Comparison of ENCODE assay signal across 8 mouse cellular contexts in the genomic region with DNA sequence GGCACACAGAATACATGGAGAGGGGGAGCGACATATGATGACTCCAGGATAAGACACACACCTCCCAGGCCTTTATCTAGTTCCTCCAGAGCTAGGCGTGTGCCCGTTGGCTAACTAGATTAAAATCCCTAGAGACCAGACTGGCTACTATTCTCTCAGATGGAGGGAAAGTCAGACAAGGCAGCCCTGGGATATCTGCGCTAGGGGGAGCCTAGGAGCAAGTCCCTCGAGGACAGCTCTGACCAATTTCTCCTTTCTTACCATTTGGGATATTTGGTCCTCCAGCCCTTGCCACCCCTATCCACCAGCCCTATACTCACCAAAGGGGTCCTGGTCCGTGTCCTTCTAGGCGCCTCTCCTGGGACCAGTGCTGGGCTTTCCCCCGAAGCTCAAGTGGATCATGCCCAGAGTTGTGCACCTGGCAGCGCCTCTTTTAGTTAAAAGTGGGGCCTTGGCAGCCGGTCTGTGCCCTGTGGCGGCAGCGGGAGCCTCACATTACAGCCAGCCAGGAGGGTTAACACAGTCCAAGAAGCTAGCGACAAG. TPM values are rescaled to one million over a fixed set of nuclear protein-coding genes. Genes with fewer than 3 reads are reported as not detected.
DNase-seq lines count a peak whose midpoint lies in the region; ATAC-seq lines count a peak whose summit lies in the region.

No protein-coding gene starts in this region.

- peak overlapping the region; percentile 97 for H3K4me2 ChIP-seq in limb, embryonic 12.5 days
- peak overlapping the region; percentile 64 for H3K4me2 ChIP-seq in midbrain, embryonic 12.5 days (replicated peaks)

- H3K4me1 ChIP-seq in limb, embryonic 12.5 days (replicated peaks) = peaks cover 40% of the 10 kb centered on the region
- H3K4me1 ChIP-seq in midbrain, embryonic 12.5 days = peaks cover 29% of the 10 kb centered on the region

- H3K27ac ChIP-seq in limb, embryonic 12.5 days = peak overlapping the region; percentile 82
- H3K27ac ChIP-seq in midbrain, embryonic 12.5 days (replicated peaks) = no peak overlapping the region

- WGBS in limb, embryonic 12.5 days = 1% methylated on average over 13 of the region's 13 CpGs
- 2% methylated on average over 13 of the region's 13 CpGs for WGBS in midbrain, embryonic 12.5 days

- peaks cover 23% of the 10 kb centered on the region for H3K36me3 ChIP-seq in limb, embryonic 12.5 days
- H3K36me3 ChIP-seq in midbrain, embryonic 12.5 days = 0 out of 2 replicates have a peak, but pooled peaks cover 5% of the 10 kb centered on the region

- no peaks in the 10 kb centered on the region for H3K9me3 ChIP-seq in limb, embryonic 12.5 days
- H3K9me3 ChIP-seq in midbrain, embryonic 12.5 days = no peaks in the 10 kb centered on the region

- peak; percentile 87 for ATAC-seq in erythroid progenitor cell, adult 5-6 weeks (replicated peaks; ENCODE audit: low FRiP score, poor library complexity, severe bottlenecking)
- ATAC-seq in limb, embryonic 12.5 days (ENCODE audit: insufficient number of reproducible peaks, insufficient read depth, low FRiP score, low TSS enrichment, low read depth) = peak; percentile 21; the same call in 1 of the 2 replicates
- 0 out of 2 replicates have a peak, but pooled peaks have one; percentile 35 for ATAC-seq in midbrain, embryonic 12.5 days (ENCODE audit: low FRiP score, low read depth)

- peaks cover 46% of the 10 kb centered on the region for H3K27me3 ChIP-seq in limb, embryonic 12.5 days
- peaks cover 71% of the 10 kb centered on the region for H3K27me3 ChIP-seq in midbrain, embryonic 12.5 days

- peak; percentile 62 for DNase-seq in layer of hippocampus, adult 11-12 months (ENCODE audit: low spot score)
- no peak for DNase-seq in layer of hippocampus, postnatal 36 days
- peak; percentile 65 to 77 for DNase-seq in adrenal gland, postnatal 36 days
- peak; percentile 70 for DNase-seq in heart, postnatal 4 days
- peak; percentile 33 for DNase-seq in urinary bladder, adult 2 months (ENCODE audit: low spot score)

- H3K9ac ChIP-seq in limb, embryonic 12.5 days (replicated peaks) = peak overlapping the region; percentile 64
- 0 out of 2 replicates have a peak overlapping the region, but pooled peaks have one; percentile 44 for H3K9ac ChIP-seq in midbrain, embryonic 12.5 days (replicated peaks)

- peak overlapping the region; percentile 49 for H3K4me3 ChIP-seq in limb, embryonic 12.5 days (replicated peaks)
- peak overlapping the region; percentile 39 for H3K4me3 ChIP-seq in midbrain, embryonic 12.5 days

RNA-seq across cellular contexts. Expression of a gene that starts 0.8 kb away (rescaled TPM):
- 1 to 10 TPM; 1.1 to 1.9 TPM for total RNA-seq in layer of hippocampus, postnatal 36 days (2021)
- under 1 TPM in 1 of 2 experiments, not detected in 1; 0.72 TPM for total RNA-seq in adrenal gland, postnatal 36 days (2021)
- 12.2 and 14.8 TPM in 2 replicates for total RNA-seq in erythroid progenitor cell, adult 5-6 weeks (2015; ENCODE audit: low replicate concordance)
- total RNA-seq in erythroid progenitor cell, adult 5-6 weeks (2017; ENCODE audit: low replicate concordance) = 12.0 and 13.0 TPM in 2 replicates
- total RNA-seq in heart, postnatal 4 days (2021) = under 1 TPM; 0.67 to 0.72 TPM
- polyA plus RNA-seq in limb, embryonic 12.5 days (2016; fragmentation: Nextera tagmentation; extraction: Ambion mirVana) = 16.4 and 16.8 TPM in 2 replicates
- polyA plus RNA-seq in midbrain, embryonic 12.5 days (2016; fragmentation: Nextera tagmentation; extraction: Ambion mirVana) = 0.41 and 0.42 TPM in 2 replicates
- 7.2 and 7.8 TPM in 2 replicates for polyA plus RNA-seq in urinary bladder, adult 2 months (2012; rRNA removed)

RNA-seq across cellular contexts. Expression of a gene that starts 14.0 kb away (rescaled TPM):
- total RNA-seq in layer of hippocampus, postnatal 36 days (2021) = 100 to 1,000 TPM; 120 to 130 TPM
- 10 to 100 TPM; 41.1 to 45.9 TPM for total RNA-seq in adrenal gland, postnatal 36 days (2021)
- total RNA-seq in erythroid progenitor cell, adult 5-6 weeks (2015; ENCODE audit: low replicate concordance) = 10.5 and 19.1 TPM in 2 replicates
- 14.5 and 17.9 TPM in 2 replicates for total RNA-seq in erythroid progenitor cell, adult 5-6 weeks (2017; ENCODE audit: low replicate concordance)
- 10 to 100 TPM; 49.6 TPM for total RNA-seq in heart, postnatal 4 days (2021)
- polyA plus RNA-seq in limb, embryonic 12.5 days (2016; fragmentation: Nextera tagmentation; extraction: Ambion mirVana) = 40.3 and 48.1 TPM in 2 replicates
- 66.2 and 68.9 TPM in 2 replicates for polyA plus RNA-seq in midbrain, embryonic 12.5 days (2016; fragmentation: Nextera tagmentation; extraction: Ambion mirVana)
- polyA plus RNA-seq in urinary bladder, adult 2 months (2012; rRNA removed) = 40.0 and 40.5 TPM in 2 replicates

RNA-seq across cellular contexts. Expression of a gene that starts 36.9 kb away (rescaled TPM):
- total RNA-seq in layer of hippocampus, postnatal 36 days (2021) = 10 to 100 TPM; 10.9 to 11.5 TPM
- 1 to 10 TPM; 9.2 to 9.4 TPM for total RNA-seq in adrenal gland, postnatal 36 days (2021)
- total RNA-seq in erythroid progenitor cell, adult 5-6 weeks (2015; ENCODE audit: low replicate concordance) = 0.72 and 0.84 TPM in 2 replicates
- total RNA-seq in erythroid progenitor cell, adult 5-6 weeks (2017; ENCODE audit: low replicate concordance) = 1.2 and 5.9 TPM in 2 replicates
- total RNA-seq in heart, postnatal 4 days (2021) = 1 to 10 TPM; 4.1 to 5.1 TPM
- polyA plus RNA-seq in limb, embryonic 12.5 days (2016; fragmentation: Nextera tagmentation; extraction: Ambion mirVana) = 18.3 and 18.8 TPM in 2 replicates
- polyA plus RNA-seq in midbrain, embryonic 12.5 days (2016; fragmentation: Nextera tagmentation; extraction: Ambion mirVana) = 23.4 and 27.3 TPM in 2 replicates
- 9.6 and 14.0 TPM in 2 replicates for polyA plus RNA-seq in urinary bladder, adult 2 months (2012; rRNA removed)

RNA-seq across cellular contexts. Expression of a gene that starts 41.6 kb away (rescaled TPM):
- 100 to 1,000 TPM; 418 to 429 TPM for total RNA-seq in layer of hippocampus, postnatal 36 days (2021)
- 100 to 1,000 TPM; 215 to 216 TPM for total RNA-seq in adrenal gland, postnatal 36 days (2021)
- 288 and 327 TPM in 2 replicates for total RNA-seq in erythroid progenitor cell, adult 5-6 weeks (2015; ENCODE audit: low replicate concordance)
- total RNA-seq in erythroid progenitor cell, adult 5-6 weeks (2017; ENCODE audit: low replicate concordance) = 61.0 and 77.4 TPM in 2 replicates
- total RNA-seq in heart, postnatal 4 days (2021) = 100 to 1,000 TPM; 115 to 126 TPM
- polyA plus RNA-seq in limb, embryonic 12.5 days (2016; fragmentation: Nextera tagmentation; extraction: Ambion mirVana) = 160 and 175 TPM in 2 replicates
- 256 and 264 TPM in 2 replicates for polyA plus RNA-seq in midbrain, embryonic 12.5 days (2016; fragmentation: Nextera tagmentation; extraction: Ambion mirVana)
- 245 and 352 TPM in 2 replicates for polyA plus RNA-seq in urinary bladder, adult 2 months (2012; rRNA removed)

RNA-seq across cellular contexts. Expression of a gene that starts 45.5 kb away (rescaled TPM):
- total RNA-seq in layer of hippocampus, postnatal 36 days (2021) = 10 to 100 TPM; 65.9 to 67.0 TPM
- 10 to 100 TPM in 1 of 2 experiments, 1 to 10 TPM in 1; 10.0 to 14.3 TPM for total RNA-seq in adrenal gland, postnatal 36 days (2021)
- total RNA-seq in erythroid progenitor cell, adult 5-6 weeks (2015; ENCODE audit: low replicate concordance) = not detected in 2 replicates
- 0.45 TPM in 1 of 2 replicates, not detected in the other for total RNA-seq in erythroid progenitor cell, adult 5-6 weeks (2017; ENCODE audit: low replicate concordance)
- 10 to 100 TPM; 19.5 to 21.9 TPM for total RNA-seq in heart, postnatal 4 days (2021)
- polyA plus RNA-seq in limb, embryonic 12.5 days (2016; fragmentation: Nextera tagmentation; extraction: Ambion mirVana) = 36.4 and 39.8 TPM in 2 replicates
- 39.7 and 44.2 TPM in 2 replicates for polyA plus RNA-seq in midbrain, embryonic 12.5 days (2016; fragmentation: Nextera tagmentation; extraction: Ambion mirVana)
- 18.4 and 23.8 TPM in 2 replicates for polyA plus RNA-seq in urinary bladder, adult 2 months (2012; rRNA removed)

Comparison
In these comparisons a context has a peak if more than half of its experiments do, and no peak if none do; other contexts are left out.
1. DNase-seq: peak in layer of hippocampus, adult 11-12 months (single experiment), adrenal gland, postnatal 36 days (2 of 2), heart, postnatal 4 days (single experiment) and urinary bladder, adult 2 months (single experiment); none in layer of hippocampus, postnatal 36 days (0 of 2).
2. ATAC-seq: peak in every context shown above with its lines; median percentile 87 in erythroid progenitor cell, adult 5-6 weeks; 35 in midbrain, embryonic 12.5 days; 21 in limb, embryonic 12.5 days.
3. RNA of a gene that starts 0.8 kb away (total RNA-seq): 12.0 to 14.8 TPM in erythroid progenitor cell, adult 5-6 weeks; 1.1 to 1.9 TPM in layer of hippocampus, postnatal 36 days, 0.72 TPM in adrenal gland, postnatal 36 days and 0.67 to 0.72 TPM in heart, postnatal 4 days; every median in the first group is over 4 times any median in the second.